8 mouse cellular contexts compared by ENCODE assay signal in genomic region chr7:30634621-30635020, GRCm38 (mm10). TPM values are rescaled to one million over a fixed set of nuclear protein-coding genes. Genes with fewer than 3 reads are reported as not detected.
DNase-seq lines count a peak whose midpoint lies in the region; ATAC-seq lines count a peak whose summit lies in the region.
"Had no signal": no experiment of that assay in that cellular context is flagged by ENCODE, and none has a peak within 500 bp of the region (broad histone marks: within the 10 kb centered on the region; RNA-seq: fewer than 3 reads in every experiment).

No protein-coding gene starts in this region.

- 0 out of 2 replicates have a peak overlapping the region, but pooled peaks have one; percentile 5 for H3K4me2 ChIP-seq in heart, embryonic 16.5 days (ENCODE audit: low read depth, low read length)
- H3K4me2 ChIP-seq in stomach, embryonic 14.5 days (replicated peaks; ENCODE audit: low read depth, low read length) = peak overlapping the region; percentile 33

- no peaks in the 10 kb centered on the region for H3K9me3 ChIP-seq in heart, embryonic 16.5 days (replicated peaks; ENCODE audit: control insufficient read depth, low read length)
- H3K9me3 ChIP-seq in stomach, embryonic 14.5 days (ENCODE audit: control insufficient read depth, low read depth, low read length) = no peaks in the 10 kb centered on the region

- H3K9ac ChIP-seq in heart, embryonic 16.5 days (ENCODE audit: low read length) = no peak overlapping the region
- H3K9ac ChIP-seq in stomach, embryonic 14.5 days (replicated peaks; ENCODE audit: low read depth, low read length) = no peak overlapping the region; the same call in 1 of the 2 replicates

- H3K27ac ChIP-seq in heart, embryonic 16.5 days (ENCODE audit: low read length) = no peak overlapping the region
- no peak overlapping the region for H3K27ac ChIP-seq in stomach, embryonic 14.5 days (ENCODE audit: low read length)

- DNase-seq in urinary bladder, postnatal 4 days (ENCODE audit: low spot score in 2 of 2) = peak; percentile 48 to 72
- no peak for DNase-seq in urinary bladder, adult 18-20 months (ENCODE audit: low spot score in 2 of 2)
- peak; percentile 37 to 77 for DNase-seq in kidney, postnatal 36 days

- no peak overlapping the region; the same call in 1 of the 2 replicates for H3K4me3 ChIP-seq in heart, embryonic 16.5 days (ENCODE audit: low read length)
- peak overlapping the region; percentile 9; the same call in 1 of the 2 replicates for H3K4me3 ChIP-seq in stomach, embryonic 14.5 days (ENCODE audit: low read depth, low read length)

- 2% methylated on average over 20 of the region's 20 CpGs for WGBS in heart, embryonic 16.5 days
- WGBS in stomach, embryonic 14.5 days = 3% methylated on average over 20 of the region's 20 CpGs

- ATAC-seq in common myeloid progenitor, adult 5-6 weeks (replicated peaks; ENCODE audit: low read depth, poor library complexity, severe bottlenecking) = peak; percentile 73
- peak; percentile 37; the same call in 1 of the 2 replicates for ATAC-seq in heart, embryonic 16.5 days (replicated peaks; ENCODE audit: extremely low read depth, insufficient read depth, low FRiP score)
- peak; percentile 81 for ATAC-seq in megakaryocyte-erythroid progenitor cell, adult 5-6 weeks (replicated peaks; ENCODE audit: low FRiP score, low TSS enrichment, poor library complexity, severe bottlenecking)
- ATAC-seq in stomach, embryonic 14.5 days (ENCODE audit: insufficient number of reproducible peaks, insufficient read depth, low FRiP score, low read depth) = peak; percentile 51; the same call in 1 of the 2 replicates

- H3K4me1 ChIP-seq in heart, embryonic 16.5 days (ENCODE audit: control insufficient read depth, insufficient read depth, low read length) = peaks cover 5% of the 10 kb centered on the region; the same call in 1 of the 2 replicates
- no peaks in the 10 kb centered on the region for H3K4me1 ChIP-seq in stomach, embryonic 14.5 days (ENCODE audit: control insufficient read depth, insufficient read depth, low read length)

- no peaks in the 10 kb centered on the region for H3K36me3 ChIP-seq in heart, embryonic 16.5 days (ENCODE audit: control insufficient read depth, insufficient read depth)
- no peaks in the 10 kb centered on the region for H3K36me3 ChIP-seq in stomach, embryonic 14.5 days (ENCODE audit: control insufficient read depth, insufficient read depth, low read length)

- H3K27me3 ChIP-seq in heart, embryonic 16.5 days (ENCODE audit: control insufficient read depth, insufficient read depth, low read length) = peaks cover 47% of the 10 kb centered on the region
- H3K27me3 ChIP-seq in stomach, embryonic 14.5 days (ENCODE audit: control insufficient read depth, insufficient read depth, low read length) = peaks cover 35% of the 10 kb centered on the region

RNA-seq across cellular contexts. Expression of gene Etv2, which starts 1.0 kb away (rescaled TPM):
- not detected in 2 replicates for total RNA-seq in common myeloid progenitor, adult 5-6 weeks (2017)
- not detected in 2 replicates for polyA plus RNA-seq in heart, embryonic 16.5 days (2015; fragmentation: Nextera tagmentation; extraction: Ambion mirVana)
- total RNA-seq in megakaryocyte-erythroid progenitor cell, adult 5-6 weeks (2014; fragmentation: Nextera tagmentation) = not detected in 2 replicates
- total RNA-seq in megakaryocyte-erythroid progenitor cell, adult 5-6 weeks (2017) = not detected in 2 replicates
- not detected in 2 replicates for polyA plus RNA-seq in stomach, embryonic 14.5 days (2014; fragmentation: Nextera tagmentation; extraction: Ambion mirVana)
- total RNA-seq: layer of hippocampus, postnatal 25 days had no signal

RNA-seq across cellular contexts. Expression of gene Cox6b1, which starts 8.7 kb away (rescaled TPM):
- total RNA-seq in common myeloid progenitor, adult 5-6 weeks (2017) = 396 and 504 TPM in 2 replicates
- polyA plus RNA-seq in heart, embryonic 16.5 days (2015; fragmentation: Nextera tagmentation; extraction: Ambion mirVana) = 1,996 and 2,229 TPM in 2 replicates
- total RNA-seq in megakaryocyte-erythroid progenitor cell, adult 5-6 weeks (2014; fragmentation: Nextera tagmentation) = 569 and 755 TPM in 2 replicates
- 427 and 665 TPM in 2 replicates for total RNA-seq in megakaryocyte-erythroid progenitor cell, adult 5-6 weeks (2017)
- 976 and 1,066 TPM in 2 replicates for polyA plus RNA-seq in stomach, embryonic 14.5 days (2014; fragmentation: Nextera tagmentation; extraction: Ambion mirVana)

RNA-seq across cellular contexts. Expression of gene Rbm42, which starts 15.5 kb away (rescaled TPM):
- 39.4 and 47.8 TPM in 2 replicates for total RNA-seq in common myeloid progenitor, adult 5-6 weeks (2017)
- 84.5 and 85.8 TPM in 2 replicates for polyA plus RNA-seq in heart, embryonic 16.5 days (2015; fragmentation: Nextera tagmentation; extraction: Ambion mirVana)
- total RNA-seq in megakaryocyte-erythroid progenitor cell, adult 5-6 weeks (2014; fragmentation: Nextera tagmentation) = 48.3 and 48.6 TPM in 2 replicates
- total RNA-seq in megakaryocyte-erythroid progenitor cell, adult 5-6 weeks (2017) = 29.1 and 53.0 TPM in 2 replicates
- 85.7 and 96.8 TPM in 2 replicates for polyA plus RNA-seq in stomach, embryonic 14.5 days (2014; fragmentation: Nextera tagmentation; extraction: Ambion mirVana)

RNA-seq across cellular contexts. Expression of gene Upk1a, which starts 22.0 kb away (rescaled TPM):
- total RNA-seq in common myeloid progenitor, adult 5-6 weeks (2017) = not detected in 2 replicates
- 0.47 and 0.49 TPM in 2 replicates for polyA plus RNA-seq in heart, embryonic 16.5 days (2015; fragmentation: Nextera tagmentation; extraction: Ambion mirVana)
- total RNA-seq in megakaryocyte-erythroid progenitor cell, adult 5-6 weeks (2014; fragmentation: Nextera tagmentation) = 0.83 TPM in 1 of 2 replicates, not detected in the other
- 0.99 TPM in 1 of 2 replicates, not detected in the other for total RNA-seq in megakaryocyte-erythroid progenitor cell, adult 5-6 weeks (2017)
- 6.6 and 7.7 TPM in 2 replicates for polyA plus RNA-seq in stomach, embryonic 14.5 days (2014; fragmentation: Nextera tagmentation; extraction: Ambion mirVana)

RNA-seq across cellular contexts. Expression of gene Haus5, which starts 30.2 kb away (rescaled TPM):
- total RNA-seq in common myeloid progenitor, adult 5-6 weeks (2017) = 17.2 and 27.1 TPM in 2 replicates
- polyA plus RNA-seq in heart, embryonic 16.5 days (2015; fragmentation: Nextera tagmentation; extraction: Ambion mirVana) = 32.2 and 32.6 TPM in 2 replicates
- total RNA-seq in megakaryocyte-erythroid progenitor cell, adult 5-6 weeks (2014; fragmentation: Nextera tagmentation) = 32.4 and 43.6 TPM in 2 replicates
- 17.4 and 24.7 TPM in 2 replicates for total RNA-seq in megakaryocyte-erythroid progenitor cell, adult 5-6 weeks (2017)
- polyA plus RNA-seq in stomach, embryonic 14.5 days (2014; fragmentation: Nextera tagmentation; extraction: Ambion mirVana) = 48.5 and 50.5 TPM in 2 replicates

Comparison
In these comparisons a context has a peak if more than half of its experiments do, and no peak if none do; other contexts are left out.
1. DNase-seq: peak in urinary bladder, postnatal 4 days (2 of 2) and kidney, postnatal 36 days (2 of 2); none in urinary bladder, adult 18-20 months (0 of 2).
2. Peak in every context shown above with its lines, with median percentiles within 50 percentile points of each other: ATAC-seq.